Mouse (Mus musculus): ENCODE data around the gene Coasy.

Coasy gene

DNA sequence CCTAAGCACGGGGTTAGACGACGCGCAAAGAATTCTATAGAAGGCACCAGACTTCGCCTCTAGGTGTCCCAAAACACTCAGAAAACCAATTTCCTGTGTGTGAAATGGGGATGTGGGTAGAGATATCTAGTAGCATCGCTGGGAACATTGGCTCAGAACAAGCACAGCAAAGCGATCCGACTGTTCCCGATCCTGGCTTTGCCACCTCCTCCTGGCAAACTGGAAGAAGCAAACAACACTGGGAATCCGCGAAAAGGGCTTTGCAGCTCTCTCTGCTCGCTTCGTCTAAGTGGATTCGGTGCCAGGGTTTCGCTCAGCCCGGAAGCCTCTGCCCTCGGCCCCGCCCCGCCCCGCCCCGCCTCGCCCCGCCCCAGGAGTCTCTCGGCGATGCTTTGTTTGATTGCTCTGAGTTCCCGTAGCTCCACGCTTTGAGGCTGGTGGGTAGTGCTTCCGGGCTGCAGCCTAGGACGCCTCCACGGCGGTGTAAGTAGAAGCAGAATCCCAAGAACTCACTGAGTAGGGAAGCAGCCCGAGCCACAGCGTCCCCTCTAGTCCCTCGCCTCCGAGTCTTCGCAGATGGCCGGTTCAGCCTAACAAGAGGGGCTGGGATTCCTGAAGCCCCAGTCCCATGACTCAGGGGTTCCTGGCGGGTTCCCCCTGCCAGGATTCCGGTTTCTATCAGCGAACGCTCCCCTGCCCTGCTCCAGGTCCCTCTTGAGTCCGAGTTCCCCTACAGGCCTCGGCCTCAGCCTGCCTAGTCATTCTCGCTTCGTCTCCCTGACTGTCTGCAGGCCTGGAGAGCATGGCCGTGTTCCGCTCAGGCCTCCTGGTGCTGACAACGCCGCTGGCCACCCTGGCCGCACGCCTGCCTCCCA is at the start of gene Coasy:
Gene Coasy (plus strand): TSS at position 358 of the 875 bp plus-strand sequence.
- DNase-seq (ENCODE audit: low spot score in 2 of 2) = peak; percentile 57 to 84

DNA sequence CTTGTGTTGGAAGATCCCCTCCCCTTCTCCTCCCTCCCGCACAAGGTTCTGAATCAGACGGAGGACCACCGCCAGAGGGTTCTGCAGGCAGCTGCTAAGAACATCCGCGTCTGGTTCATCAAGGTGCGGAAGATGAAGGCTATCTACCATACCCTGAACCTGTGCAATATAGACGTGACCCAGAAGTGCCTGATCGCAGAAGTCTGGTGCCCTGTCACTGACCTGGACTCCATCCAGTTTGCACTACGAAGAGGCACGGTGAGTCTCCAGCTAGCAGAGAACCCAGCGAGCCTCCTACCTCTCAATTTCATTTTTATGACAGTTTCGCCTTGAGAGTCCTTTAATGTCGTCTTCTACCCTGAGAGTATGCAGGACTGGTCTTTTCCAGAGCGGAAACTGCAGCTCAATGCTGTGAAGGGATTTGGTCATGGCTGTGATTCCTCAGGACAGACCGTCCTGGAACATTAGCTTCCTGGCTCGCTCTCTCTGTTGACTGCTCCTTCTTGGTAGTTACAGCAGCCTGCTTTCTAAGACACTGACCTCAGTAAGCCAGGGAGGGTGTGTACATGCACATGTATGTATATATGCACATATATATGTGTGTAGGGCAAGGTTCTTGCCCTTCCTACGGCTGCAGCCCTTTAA is 48.4 kb upstream of the Coasy start:
- no peak for DNase-seq (ENCODE audit: low spot score in 2 of 2)

DNA sequence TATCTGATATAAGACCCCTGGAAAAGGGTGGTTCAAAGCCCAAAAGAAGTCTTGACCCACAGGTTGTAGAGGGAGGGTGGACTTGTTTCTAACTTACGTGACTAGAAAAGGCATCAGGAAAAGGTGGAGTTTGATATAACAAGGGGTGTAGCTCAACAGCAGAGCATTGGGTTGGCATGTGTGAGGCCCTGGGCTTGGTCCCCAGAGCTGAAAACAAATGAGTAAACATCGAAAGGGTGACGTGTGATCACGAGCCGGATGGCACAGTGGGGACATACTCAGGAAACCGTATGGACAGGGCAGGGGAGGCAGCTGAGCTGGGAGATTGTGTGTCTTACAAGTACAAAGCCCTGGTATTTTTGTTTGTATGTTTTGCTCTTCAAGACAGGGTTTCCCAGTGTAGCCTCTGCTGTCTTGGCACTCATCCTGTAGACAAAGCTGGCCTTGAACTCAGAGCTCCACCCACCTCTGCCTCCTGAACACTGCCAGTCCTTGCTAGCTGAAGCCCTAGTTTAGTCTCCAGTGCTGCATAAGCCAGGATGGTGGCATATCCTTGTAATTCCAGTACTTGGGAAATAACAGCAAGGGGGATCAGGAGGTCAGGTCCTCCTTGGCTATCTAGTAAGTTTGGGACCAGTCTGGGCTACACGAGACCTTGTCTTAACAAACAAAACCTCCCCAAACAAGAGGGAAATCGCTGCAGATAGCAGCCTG is 47.6 kb upstream of the Coasy start:
- DNase-seq (ENCODE audit: low spot score in 2 of 2) = no peak

DNA sequence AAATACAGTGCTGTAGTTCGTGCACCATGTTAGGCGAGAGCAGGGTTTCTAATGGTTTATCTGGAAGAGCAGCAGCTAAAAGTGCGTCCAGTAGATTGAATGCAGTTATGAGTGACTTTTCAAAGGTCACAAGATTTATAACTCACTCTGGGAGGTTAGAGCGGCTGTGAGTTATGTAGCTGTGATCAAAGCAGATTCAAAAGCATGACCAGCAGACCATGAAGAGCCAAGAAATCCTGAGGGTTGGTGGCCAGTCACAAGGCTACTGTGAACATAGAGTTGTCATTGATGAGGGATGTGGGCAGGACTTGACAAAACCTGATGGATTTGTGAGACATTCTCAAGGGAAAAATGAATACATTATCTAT is 47.1 kb upstream of the Coasy start:
- no peak for DNase-seq (ENCODE audit: low spot score in 2 of 2)

DNA sequence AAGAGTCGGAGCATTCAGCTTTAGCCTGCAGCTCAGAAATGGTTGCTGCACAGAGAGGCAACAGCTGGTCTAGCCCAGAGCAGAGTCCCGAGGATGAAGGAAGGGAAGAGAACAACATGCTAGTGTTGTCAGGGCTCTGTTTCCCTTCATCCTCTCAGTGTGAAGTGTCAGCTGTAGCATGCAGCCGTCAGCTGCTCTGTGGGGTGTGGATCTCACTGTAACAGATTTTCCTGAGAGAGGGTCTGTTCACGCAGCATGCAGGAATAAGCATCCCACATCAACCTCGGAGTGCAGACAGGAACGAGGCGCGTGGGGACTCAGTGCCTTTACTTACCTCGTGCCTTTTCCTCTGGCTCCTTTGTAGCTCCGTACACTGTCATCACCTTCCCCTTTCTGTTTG is 44.6 kb upstream of the Coasy start:
- no peak for DNase-seq (ENCODE audit: low spot score in 2 of 2)

DNA sequence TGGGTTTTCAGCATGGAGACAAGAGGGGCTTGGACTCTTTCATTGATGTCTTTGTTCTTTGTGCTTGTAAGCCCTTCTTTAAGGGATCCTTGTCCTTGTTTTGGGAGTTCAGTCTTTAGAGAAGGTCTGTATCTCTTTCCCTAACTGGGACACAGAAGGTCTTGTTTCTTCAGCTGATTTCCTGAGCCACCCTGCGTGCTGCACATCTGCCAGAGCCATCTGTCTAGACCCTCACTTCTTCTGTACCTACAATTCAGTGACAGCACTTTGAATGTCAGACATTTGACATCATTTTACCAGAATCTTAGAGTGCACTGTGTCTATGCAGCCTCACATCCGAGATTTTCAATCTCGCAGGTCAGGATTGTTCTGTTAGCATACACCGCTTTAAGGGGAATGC is 36.5 kb upstream of the Coasy start:
- DNase-seq (ENCODE audit: low spot score in 2 of 2) = no peak

DNA sequence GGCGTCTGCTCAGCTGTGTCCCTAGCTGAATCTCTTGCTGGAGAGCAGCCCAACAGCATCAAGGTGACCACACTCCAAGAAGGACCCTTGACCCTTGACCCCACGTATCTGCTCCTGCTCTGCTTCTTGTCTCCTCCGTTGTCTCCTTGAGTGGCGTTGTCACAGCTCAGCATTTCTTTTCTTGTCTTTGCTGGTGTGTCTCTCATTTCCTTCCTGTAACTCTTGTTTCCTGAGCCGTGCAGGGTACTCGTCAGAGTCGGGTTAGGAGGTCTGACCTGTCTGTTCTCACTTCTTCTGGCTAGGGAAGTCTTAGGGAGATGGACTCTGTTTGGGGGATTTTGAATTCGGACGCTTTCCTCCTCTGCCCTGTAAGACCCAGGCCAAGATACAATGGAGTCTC is 35.9 kb upstream of the Coasy start:
- no peak for DNase-seq (ENCODE audit: low spot score in 2 of 2)

DNA sequence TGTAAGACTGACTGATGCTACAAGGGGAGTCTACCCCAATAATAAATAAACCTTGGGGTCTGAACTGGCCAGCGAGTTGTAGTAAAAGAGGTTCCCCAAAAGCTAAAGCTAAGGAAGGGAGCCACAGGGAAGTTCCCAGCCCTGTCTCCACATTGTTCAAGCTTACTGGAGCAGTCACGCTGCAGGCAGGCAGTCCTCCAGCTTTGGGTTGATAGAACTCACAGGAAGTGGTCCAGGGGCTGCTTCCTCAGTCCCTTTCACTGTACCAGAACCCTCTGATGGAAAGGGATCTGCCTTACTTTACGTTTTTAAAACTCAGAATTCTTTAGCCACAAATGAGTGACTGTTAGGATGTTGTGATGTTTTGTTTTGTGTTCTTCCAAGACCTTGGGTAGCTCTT is 34.9 kb upstream of the Coasy start:
- no peak for DNase-seq (ENCODE audit: low spot score in 2 of 2)

DNA sequence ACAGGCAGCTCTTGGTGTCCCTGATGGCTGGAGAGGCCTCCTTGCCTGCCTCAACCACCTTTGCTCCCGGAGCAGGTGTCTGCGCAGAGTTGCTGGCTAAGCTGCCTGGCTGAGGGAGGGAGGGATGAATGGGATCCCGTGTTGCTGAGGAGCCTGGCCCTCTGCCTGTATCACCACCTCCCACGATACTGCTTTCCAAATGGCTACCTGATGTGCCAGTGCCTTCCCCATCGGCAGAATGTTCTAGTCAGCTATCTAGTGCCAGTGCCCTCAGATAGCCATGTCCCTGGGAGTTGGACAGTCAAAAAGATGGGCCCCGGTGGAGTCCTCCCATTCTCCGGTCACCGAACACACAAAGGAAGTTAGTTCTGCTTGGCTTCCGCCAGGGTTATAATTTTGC is 32.0 kb upstream of the Coasy start:
- DNase-seq (ENCODE audit: low spot score in 2 of 2) = no peak

DNA sequence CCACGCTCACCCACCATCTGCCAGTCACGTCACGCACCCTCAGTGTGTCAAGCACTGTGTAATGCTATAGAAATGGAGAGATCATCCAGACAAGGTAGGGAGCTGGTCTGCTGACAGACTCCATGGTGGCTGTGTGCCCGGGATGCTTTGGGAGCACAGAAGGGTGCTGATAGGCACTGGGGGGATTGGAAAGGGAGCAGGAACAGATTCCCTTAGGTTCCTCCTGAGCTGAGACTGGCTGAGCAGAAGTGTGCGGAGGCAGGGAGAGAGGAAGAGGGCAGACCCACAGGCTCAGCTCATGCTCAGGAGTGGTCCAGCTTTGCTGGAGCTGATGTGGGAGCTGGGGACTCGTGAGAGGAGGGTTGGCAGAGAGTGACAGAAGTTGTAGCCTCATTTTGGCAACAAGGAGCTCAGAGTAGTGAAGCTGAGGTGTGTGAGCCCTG is 31.3 kb upstream of the Coasy start:
- no peak for DNase-seq (ENCODE audit: low spot score in 2 of 2)

DNA sequence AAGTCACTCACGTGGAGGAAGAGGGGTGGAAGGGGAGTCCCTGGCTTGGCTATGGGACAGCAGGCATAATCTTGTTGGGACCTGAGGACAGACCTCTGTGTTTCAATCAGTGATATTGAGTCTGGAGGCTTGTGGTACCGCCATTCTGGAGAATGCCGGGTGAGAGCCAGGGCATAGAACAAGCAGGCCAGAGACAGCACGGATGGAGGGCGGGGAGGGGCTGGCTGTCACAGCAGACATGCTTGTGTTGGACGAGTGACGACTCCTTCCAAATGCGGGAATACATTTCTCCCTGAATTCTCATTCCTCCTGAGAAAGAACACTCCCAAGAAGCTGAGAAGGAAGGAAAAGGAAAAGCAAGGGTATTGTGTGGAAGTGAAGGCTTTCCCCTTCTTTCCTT is 30.7 kb upstream of the Coasy start:
- no peak for DNase-seq (ENCODE audit: low spot score in 2 of 2)

DNA sequence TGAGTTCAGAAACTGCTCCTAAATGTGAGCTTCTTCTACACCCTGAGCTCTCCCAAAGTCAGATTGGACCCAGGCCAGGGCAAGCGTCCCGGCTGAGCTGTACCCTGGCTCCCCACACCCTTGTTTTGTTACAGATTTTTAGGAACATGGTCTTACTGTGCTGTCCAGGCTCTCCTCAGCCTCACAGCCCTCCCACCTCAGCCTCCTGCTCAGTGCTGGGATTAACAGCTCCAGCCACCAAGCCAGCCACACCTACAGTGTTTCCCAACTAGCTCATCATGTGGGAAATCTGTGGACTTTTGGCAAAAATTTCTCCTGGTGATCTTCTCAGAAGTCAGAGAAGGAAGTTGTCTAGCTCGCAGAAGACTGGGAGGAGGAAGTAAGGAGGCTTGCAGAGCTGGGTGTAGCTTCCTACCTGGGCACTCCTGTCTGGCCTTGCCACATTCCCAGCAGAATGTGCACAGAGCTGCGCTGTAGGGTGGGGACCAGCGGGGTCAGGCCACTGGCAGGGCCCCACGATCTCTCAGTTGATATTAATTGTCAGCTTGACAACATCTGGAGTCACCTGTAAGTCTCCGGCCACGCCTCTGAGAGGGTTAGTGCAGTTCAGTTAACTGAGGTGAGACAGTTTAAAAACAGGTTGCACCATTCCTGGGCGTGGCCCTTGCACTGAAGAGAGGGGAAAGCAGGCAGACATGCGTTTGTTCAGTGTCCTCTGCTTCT is 29.5 kb upstream of the Coasy start:
- DNase-seq (ENCODE audit: low spot score in 2 of 2) = no peak

DNA sequence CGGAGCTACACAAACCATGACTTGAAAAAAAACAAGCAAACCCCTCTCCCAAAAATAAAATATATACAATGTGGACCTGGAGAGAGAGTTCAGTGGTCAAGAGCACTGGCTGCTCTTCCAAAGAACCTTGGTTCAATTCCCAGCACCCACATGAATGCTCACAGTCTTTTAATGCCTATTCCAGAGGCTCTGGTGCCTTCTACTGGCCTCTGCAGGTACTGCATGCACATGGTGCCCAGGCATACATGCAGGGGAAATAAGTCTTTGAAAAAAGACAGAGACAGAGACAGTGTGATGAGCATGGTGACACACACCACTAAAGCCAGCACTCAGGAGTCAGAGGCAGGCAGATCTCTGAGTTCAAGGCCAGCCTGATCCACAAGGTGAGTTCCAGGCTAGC is 28.4 kb upstream of the Coasy start:
- DNase-seq (ENCODE audit: low spot score in 2 of 2) = no peak

DNA sequence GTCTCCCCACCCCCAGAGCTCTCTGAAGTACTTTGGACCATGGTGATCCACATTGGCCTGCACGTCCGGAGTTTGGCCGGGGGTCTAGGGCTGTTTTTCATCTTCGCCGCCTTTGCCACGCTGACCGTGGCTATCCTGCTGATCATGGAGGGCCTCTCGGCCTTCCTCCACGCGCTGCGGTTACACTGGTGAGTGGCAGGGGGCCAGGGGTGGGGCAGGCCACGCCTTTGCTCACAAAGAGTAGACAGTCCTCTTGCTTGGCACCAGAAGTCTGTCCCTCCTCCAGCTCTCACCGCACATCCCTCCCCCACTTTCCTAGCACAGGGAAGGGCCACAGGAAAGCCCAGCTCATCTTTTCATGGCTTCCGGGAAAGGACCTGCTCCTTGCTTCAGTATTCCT is 26.9 kb upstream of the Coasy start:
- no peak for DNase-seq (ENCODE audit: low spot score in 2 of 2)

DNA sequence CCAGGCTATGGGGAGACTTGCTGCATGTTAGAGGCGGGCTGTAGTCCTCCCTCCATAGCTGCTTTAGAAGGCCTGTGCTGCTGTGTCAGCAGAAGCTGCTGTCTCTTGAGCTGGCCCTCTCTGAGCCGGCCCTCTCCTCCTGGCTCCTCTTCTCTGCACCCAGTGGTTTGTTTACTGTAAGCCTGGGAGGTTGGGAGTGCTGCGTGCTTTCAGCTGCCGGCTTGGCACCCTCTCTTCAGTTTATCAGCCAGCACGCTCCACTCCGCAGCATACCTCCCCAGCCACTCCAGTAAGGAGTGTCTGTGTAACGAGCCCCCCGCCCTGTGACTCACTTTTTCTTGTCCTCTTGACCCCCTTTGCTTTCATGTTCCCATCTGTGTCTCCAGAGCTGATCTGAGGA is 25.5 kb upstream of the Coasy start:
- DNase-seq (ENCODE audit: low spot score in 2 of 2) = no peak

DNA sequence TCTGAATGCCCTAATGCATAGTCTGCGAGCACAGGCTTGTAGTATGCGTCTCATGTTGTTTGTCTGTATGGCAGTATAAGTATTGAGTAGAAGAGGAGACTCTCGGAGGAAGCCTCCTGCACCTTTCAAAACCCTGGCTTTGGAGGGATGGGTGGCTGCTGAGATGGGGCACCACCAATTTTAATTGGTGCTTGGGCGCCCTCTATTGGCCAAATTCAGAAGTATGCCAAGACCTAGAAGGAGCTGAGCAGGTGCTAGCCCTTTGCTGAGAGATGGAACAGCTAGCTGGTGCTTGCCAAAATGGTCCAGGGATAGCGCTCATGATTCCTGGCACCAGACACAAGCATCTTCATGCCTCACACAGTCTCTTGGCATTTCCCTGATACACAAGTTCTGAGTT is 24.5 kb upstream of the Coasy start:
- peak; percentile 62 to 90 for DNase-seq (ENCODE audit: low spot score in 2 of 2)

DNA sequence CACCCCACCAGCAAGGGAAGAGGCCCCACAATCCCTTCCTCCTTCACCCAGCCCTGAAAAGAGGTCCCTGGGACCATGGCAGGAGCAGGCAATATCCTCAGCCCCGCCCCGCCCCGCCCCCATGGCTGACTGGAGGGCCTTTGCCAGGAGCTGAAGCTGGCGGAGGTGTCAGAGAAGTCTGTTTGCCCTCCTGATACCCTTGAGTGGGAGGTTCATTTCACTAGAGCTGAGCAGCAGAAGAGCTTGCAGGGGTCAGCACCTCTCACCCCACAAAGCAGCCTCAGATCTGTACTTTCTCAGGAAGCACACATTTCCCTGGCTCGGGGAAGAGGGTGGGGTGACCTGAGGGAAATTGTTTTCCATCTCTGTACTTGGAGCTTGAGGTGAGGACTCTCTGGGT is 23.6 kb upstream of the Coasy start:
- DNase-seq (ENCODE audit: low spot score in 2 of 2) = no peak

DNA sequence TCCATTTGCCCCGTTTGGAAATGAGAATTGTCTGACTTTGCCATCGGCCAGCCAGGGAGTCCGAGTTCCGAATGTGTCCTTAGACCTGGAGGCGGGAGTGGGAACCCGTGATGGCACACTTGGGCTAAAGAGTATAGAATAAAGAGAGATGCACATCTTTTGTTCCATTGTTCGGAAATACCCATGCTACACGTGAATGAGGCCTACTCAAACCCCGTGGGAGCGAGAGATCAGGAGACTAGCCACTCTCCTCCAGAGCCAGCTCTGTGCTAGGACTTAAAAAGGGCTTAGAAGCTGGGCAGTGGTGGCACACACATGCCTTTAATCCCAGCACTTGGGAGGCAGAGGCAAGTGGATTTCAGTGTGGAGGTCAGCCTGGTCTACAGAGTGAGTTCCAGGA is 22.9 kb upstream of the Coasy start:
- no peak for DNase-seq (ENCODE audit: low spot score in 2 of 2)

DNA sequence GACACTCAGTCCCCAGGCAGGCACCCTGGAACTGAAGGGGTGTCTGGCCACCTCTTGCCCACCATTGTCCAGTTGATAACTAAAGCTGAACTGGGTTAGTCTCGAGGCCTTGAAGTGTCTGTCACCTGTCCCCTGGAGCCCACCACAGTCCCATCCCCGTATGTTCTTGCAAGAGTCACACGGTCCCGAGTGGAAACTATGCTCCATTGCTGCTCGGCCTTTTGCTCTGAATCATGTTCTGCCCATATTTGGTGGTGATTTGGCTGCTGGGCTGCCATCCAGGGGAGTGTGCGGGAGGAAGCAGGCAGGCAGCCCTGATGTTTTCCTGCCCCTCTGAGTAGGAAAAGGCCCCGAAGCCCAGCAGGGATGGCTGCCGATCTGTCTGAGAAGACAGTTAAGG is 22.2 kb upstream of the Coasy start:
- no peak for DNase-seq (ENCODE audit: low spot score in 2 of 2)

DNA sequence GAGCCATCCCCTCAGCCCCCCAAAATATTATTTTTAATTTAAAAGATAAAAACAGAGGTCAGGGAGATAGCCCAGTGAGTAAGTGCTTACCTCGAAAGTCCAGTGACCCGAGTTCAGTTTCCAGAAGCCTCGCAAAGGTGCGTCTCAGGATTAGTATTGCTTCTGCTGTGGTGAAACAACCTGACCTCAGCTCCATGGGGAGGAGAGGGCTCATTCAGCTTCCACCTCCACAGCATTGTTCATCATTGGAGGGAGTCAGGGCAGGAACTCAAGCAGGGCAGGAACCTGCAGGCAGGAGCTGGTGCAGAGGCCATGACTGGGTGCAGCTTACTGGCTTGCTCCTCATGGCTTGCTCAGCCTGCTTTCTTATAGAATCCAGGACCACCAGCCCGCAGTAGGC is 21.3 kb upstream of the Coasy start:
- no peak for DNase-seq (ENCODE audit: low spot score in 2 of 2)

DNA sequence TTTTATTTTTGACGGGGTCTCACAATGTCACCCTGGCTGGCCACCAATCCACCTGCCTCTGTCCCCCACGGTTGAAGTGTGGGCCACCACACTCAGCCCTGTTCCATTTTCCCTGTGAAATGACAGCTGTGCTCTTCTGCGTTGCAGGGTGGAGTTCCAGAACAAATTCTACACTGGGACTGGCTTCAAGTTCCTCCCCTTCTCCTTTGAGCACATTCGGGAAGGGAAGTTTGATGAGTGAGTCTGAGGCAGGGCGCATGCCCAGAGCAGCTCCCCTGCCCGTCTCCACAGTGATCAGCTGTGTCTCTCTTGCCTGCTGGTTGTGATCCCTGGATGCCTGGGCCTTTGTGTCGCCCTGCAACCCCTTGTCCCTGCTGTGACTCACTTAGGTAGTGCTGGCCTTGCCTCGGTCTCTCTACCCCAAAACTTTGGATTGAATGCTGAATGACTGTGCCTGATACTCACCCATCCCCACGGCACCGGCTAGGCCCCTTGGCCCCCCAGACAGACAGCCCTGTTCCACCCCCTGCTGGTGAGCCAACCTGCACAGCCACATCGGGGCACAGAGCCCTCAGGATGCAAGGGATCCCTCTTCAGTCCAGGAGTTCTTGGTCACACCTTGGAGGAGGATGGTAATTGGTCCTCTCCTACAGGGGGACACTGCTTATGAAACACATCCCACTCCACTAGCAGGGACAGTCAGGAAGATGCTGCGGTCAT is 20.0 kb upstream of the Coasy start:
- DNase-seq (ENCODE audit: low spot score in 2 of 2) = no peak

Measured in cerebellum, postnatal 4 days (tissue).